In genomic region chr2:3140585-3140984, GRCm38 (mm10) we compare ENCODE assay signal across 19 mouse cellular contexts. TPM values are rescaled to one million over a fixed set of nuclear protein-coding genes. Genes with fewer than 3 reads are reported as not detected.
A peak's percentile ranks its signal among the peaks of the same experiment; 100 is the strongest.
DNase-seq lines count a peak whose midpoint lies in the region; ATAC-seq and TF ChIP-seq lines count a peak whose summit lies in the region.
"Had no signal": no experiment of that assay in that cellular context is flagged by ENCODE, and none has a peak within 500 bp of the region (broad histone marks: within the 10 kb centered on the region; RNA-seq: fewer than 3 reads in every experiment).

No protein-coding gene starts in this region.

- no peak overlapping the region for H3K27ac ChIP-seq in forebrain, postnatal 0 days (ENCODE audit: low read depth, low read length)
- no peak overlapping the region for H3K27ac ChIP-seq in forebrain, embryonic 12.5 days
- H3K27ac ChIP-seq in kidney, embryonic 16.5 days (ENCODE audit: low read length): no peak overlapping the region
- no peak overlapping the region for H3K27ac ChIP-seq in midbrain, embryonic 16.5 days (ENCODE audit: low read length)
- H3K27ac ChIP-seq: embryonic facial prominence, embryonic 15.5 days; heart, adult 2 months had no signal

- TF ChIP-seq CTCF in forebrain, postnatal 0 days (IDR thresholded peaks at IDR 0.05; ENCODE audit: low read depth): no peak

- no peak overlapping the region for H3K4me2 ChIP-seq in forebrain, postnatal 0 days (ENCODE audit: low read depth)
- H3K4me2 ChIP-seq in forebrain, embryonic 12.5 days: no peak overlapping the region
- H3K4me2 ChIP-seq in kidney, embryonic 16.5 days (replicated peaks; ENCODE audit: low read depth, low read length): no peak overlapping the region
- H3K4me2 ChIP-seq in midbrain, embryonic 16.5 days (ENCODE audit: low read length): no peak overlapping the region
- H3K4me2 ChIP-seq: embryonic facial prominence, embryonic 15.5 days had no signal

- 62% methylated on average over 5 of the region's 5 CpGs for WGBS in forebrain, postnatal 0 days
- WGBS in forebrain, embryonic 12.5 days: 59% methylated on average over 5 of the region's 5 CpGs
- WGBS in kidney, embryonic 16.5 days: 57% methylated on average over 5 of the region's 5 CpGs
- WGBS in midbrain, embryonic 16.5 days: 56% methylated on average over 5 of the region's 5 CpGs

- H3K27me3 ChIP-seq in forebrain, postnatal 0 days (ENCODE audit: insufficient read depth, low read length): no peaks in the 10 kb centered on the region
- H3K27me3 ChIP-seq in forebrain, embryonic 12.5 days: no peaks in the 10 kb centered on the region
- no peaks in the 10 kb centered on the region for H3K27me3 ChIP-seq in kidney, embryonic 16.5 days (ENCODE audit: insufficient read depth, low read length)
- H3K27me3 ChIP-seq in midbrain, embryonic 16.5 days (ENCODE audit: control insufficient read depth, insufficient read depth, low read depth, low read length): no peaks in the 10 kb centered on the region
- H3K27me3 ChIP-seq: embryonic facial prominence, embryonic 15.5 days had no signal

- no peak overlapping the region for H3K9ac ChIP-seq in forebrain, postnatal 0 days
- H3K9ac ChIP-seq in forebrain, embryonic 12.5 days: no peak overlapping the region
- no peak overlapping the region for H3K9ac ChIP-seq in kidney, embryonic 16.5 days (replicated peaks; ENCODE audit: low read length)
- H3K9ac ChIP-seq in midbrain, embryonic 16.5 days (ENCODE audit: low read depth, low read length): no peak overlapping the region
- H3K9ac ChIP-seq: embryonic facial prominence, embryonic 15.5 days; liver, postnatal 0 days had no signal

- DNase-seq in forebrain, postnatal 0 days: no peak
- DNase-seq in kidney, adult 11 months: no peak
- peak; percentile 35 for DNase-seq in retina, embryonic 14.5 days (ENCODE audit: low spot score)
- no peak for DNase-seq in retina, postnatal 1 day
- no peak for DNase-seq in right cerebral cortex, postnatal 10 days (ENCODE audit: low spot score in 2 of 2)
- DNase-seq: adrenal gland, postnatal 25 days; cerebellum, adult 18-20 months; cerebellum, postnatal 36 days; gastrocnemius, postnatal 10 days; heart, adult 2 months; kidney, adult 9 months; layer of hippocampus, adult 9-11 months; liver, postnatal 0 days; lung, postnatal 14 days; thymus, postnatal 4 days had no signal

- H3K4me3 ChIP-seq in forebrain, postnatal 0 days (ENCODE audit: low read depth, low read length): no peak overlapping the region
- H3K4me3 ChIP-seq in forebrain, embryonic 12.5 days (replicated peaks): no peak overlapping the region
- H3K4me3 ChIP-seq in kidney, embryonic 16.5 days (ENCODE audit: low read length): no peak overlapping the region
- no peak overlapping the region for H3K4me3 ChIP-seq in midbrain, embryonic 16.5 days (ENCODE audit: low read depth, low read length)
- H3K4me3 ChIP-seq: embryonic facial prominence, embryonic 15.5 days; heart, adult 2 months had no signal

- H3K36me3 ChIP-seq in forebrain, postnatal 0 days (ENCODE audit: insufficient read depth): no peaks in the 10 kb centered on the region
- H3K36me3 ChIP-seq in forebrain, embryonic 12.5 days (replicated peaks): no peaks in the 10 kb centered on the region
- no peaks in the 10 kb centered on the region for H3K36me3 ChIP-seq in kidney, embryonic 16.5 days (ENCODE audit: insufficient read depth, low read length)
- H3K36me3 ChIP-seq in midbrain, embryonic 16.5 days (ENCODE audit: control insufficient read depth, insufficient read depth, low read length): no peaks in the 10 kb centered on the region
- H3K36me3 ChIP-seq: embryonic facial prominence, embryonic 15.5 days had no signal

- H3K9me3 ChIP-seq in forebrain, postnatal 0 days (ENCODE audit: low read length): no peaks in the 10 kb centered on the region
- no peaks in the 10 kb centered on the region for H3K9me3 ChIP-seq in forebrain, embryonic 12.5 days
- H3K9me3 ChIP-seq in kidney, embryonic 16.5 days (ENCODE audit: low read length): no peaks in the 10 kb centered on the region
- H3K9me3 ChIP-seq in midbrain, embryonic 16.5 days (replicated peaks; ENCODE audit: control insufficient read depth, low read length, poor library complexity, severe bottlenecking): no peaks in the 10 kb centered on the region
- H3K9me3 ChIP-seq: embryonic facial prominence, embryonic 15.5 days had no signal

- peaks cover 7% of the 10 kb centered on the region; the same call in 1 of the 2 replicates for H3K4me1 ChIP-seq in forebrain, postnatal 0 days (ENCODE audit: insufficient read depth)
- peaks cover 28% of the 10 kb centered on the region for H3K4me1 ChIP-seq in forebrain, embryonic 12.5 days
- peaks cover 33% of the 10 kb centered on the region for H3K4me1 ChIP-seq in kidney, embryonic 16.5 days (ENCODE audit: insufficient read depth, low read length)
- H3K4me1 ChIP-seq in midbrain, embryonic 16.5 days (ENCODE audit: control insufficient read depth, insufficient read depth, low read length): peaks cover 5% of the 10 kb centered on the region

- 0 out of 2 replicates have a peak, but pooled peaks have one; percentile 6 for ATAC-seq in forebrain, postnatal 0 days
- ATAC-seq in forebrain, embryonic 12.5 days (ENCODE audit: low FRiP score): no peak
- 0 out of 2 replicates have a peak, but pooled peaks have one; percentile 14 for ATAC-seq in kidney, embryonic 16.5 days (ENCODE audit: low FRiP score, low TSS enrichment)
- 0 out of 2 replicates have a peak, but pooled peaks have one; percentile 33 for ATAC-seq in midbrain, embryonic 16.5 days
- ATAC-seq: liver, postnatal 0 days had no signal

RNA-seq across cellular contexts. Expression of gene Fam171a1, which starts 26.6 kb away (rescaled TPM):
- 43.7 and 53.5 TPM in 2 replicates for total RNA-seq in forebrain, postnatal 0 days (2014; rRNA removed)
- 21.7 and 32.1 TPM in 2 replicates for polyA plus RNA-seq in forebrain, postnatal 0 days (2015; fragmentation: Nextera tagmentation; extraction: Ambion mirVana)
- 36.8 and 38.5 TPM in 2 replicates for polyA plus RNA-seq in forebrain, embryonic 12.5 days (2016; fragmentation: Nextera tagmentation; extraction: Ambion mirVana)
- 58.6 and 62.0 TPM in 2 replicates for polyA plus RNA-seq in kidney, embryonic 16.5 days (2015; fragmentation: Nextera tagmentation; extraction: Ambion mirVana)
- polyA plus RNA-seq in midbrain, embryonic 16.5 days (2015; fragmentation: Nextera tagmentation; extraction: Ambion mirVana): 44.0 and 48.0 TPM in 2 replicates
